Mouse (Mus musculus): ENCODE results near the gene Tuba1b. TPM values are rescaled to one million over a fixed set of nuclear protein-coding genes. Genes with fewer than 3 reads are reported as not detected.
"Not testable (repeated sequence)": the region's sequence is repeated elsewhere in the genome, so short reads cannot be mapped to it uniquely, and the experiment has no call there.

Tuba1b gene
- total and polyA plus RNA-seq, 2 experiments = 49.9 to 183 TPM

DNA sequence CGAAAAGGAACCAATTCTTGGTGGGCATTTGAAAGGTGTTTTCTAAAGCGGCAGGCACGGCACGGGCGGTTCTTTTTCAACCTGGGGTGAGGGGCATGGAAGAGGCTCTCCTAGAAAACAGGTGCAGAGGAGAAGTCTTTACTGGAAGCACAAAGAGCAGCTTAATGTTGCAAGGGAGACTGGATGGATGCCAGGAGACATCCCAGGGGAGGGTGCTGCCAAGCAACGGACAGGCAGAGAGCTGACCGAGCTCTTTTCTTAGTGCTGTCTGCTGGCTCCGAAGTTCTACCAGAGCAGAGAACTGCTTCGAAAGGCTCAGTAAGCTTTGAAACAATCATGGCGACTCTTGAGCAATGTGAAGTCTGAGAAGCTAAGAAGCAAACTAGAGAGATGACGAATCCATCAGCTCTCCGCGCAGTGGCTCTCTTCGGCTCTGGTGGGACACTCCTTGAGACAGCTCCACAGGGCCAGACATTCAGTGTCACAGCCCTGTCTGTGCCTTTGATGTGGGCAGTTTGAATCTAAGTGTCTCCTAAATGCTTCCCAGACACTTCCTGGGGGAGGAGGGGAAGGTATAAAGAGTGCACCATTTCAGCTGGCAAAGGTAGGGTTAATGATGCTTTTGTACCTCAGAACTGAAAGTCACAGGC is 43.5 kb upstream of the Tuba1b start:
- DNase-seq (ENCODE audit: extremely low read depth, low read depth, low spot score) = no peak
- no peaks in the 10 kb centered on the region for H3K4me1 ChIP-seq (ENCODE audit: control insufficient read depth, insufficient read depth, low read length)
- no peaks in the 10 kb centered on the region for H3K36me3 ChIP-seq (ENCODE audit: control insufficient read depth, insufficient read depth, low read length)
- no peak overlapping the region for H3K4me3 ChIP-seq (ENCODE audit: insufficient read depth, low read depth, low read length)
- H3K27ac ChIP-seq (replicated peaks; ENCODE audit: insufficient read depth, low read depth, low read length) = no peak overlapping the region
- no peaks in the 10 kb centered on the region for H3K27me3 ChIP-seq (ENCODE audit: control insufficient read depth, insufficient read depth, low read length)
- WGBS = 79% methylated on average over 14 of the region's 14 CpGs
- H3K79me2 ChIP-seq (ENCODE audit: control insufficient read depth, insufficient read depth, low read length) = no peaks in the 10 kb centered on the region
- H3K9ac ChIP-seq (ENCODE audit: low read depth, low read length) = no peak overlapping the region
- TF ChIP-seq CTCF (IDR thresholded peaks at IDR 0.05; ENCODE audit: low read depth, low read length) (no peak), POLR2A (IDR thresholded peaks at IDR 0.05; ENCODE audit: extremely low read depth, insufficient read depth, low read length) (no peak)

GRCm38 (mm10) chr15:98976763-98977758 is 42.7 kb upstream of the Tuba1b start:
- Histone ChIP-seq H3K27ac (replicated peaks; ENCODE audit: insufficient read depth, low read depth, low read length) (no peak overlapping the region), H3K9ac (ENCODE audit: low read depth, low read length) (no peak overlapping the region), H3K27me3 (ENCODE audit: control insufficient read depth, insufficient read depth, low read length) (no peaks in the 10 kb centered on the region), H3K36me3 (ENCODE audit: control insufficient read depth, insufficient read depth, low read length) (no peaks in the 10 kb centered on the region), H3K79me2 (ENCODE audit: control insufficient read depth, insufficient read depth, low read length) (no peaks in the 10 kb centered on the region), H3K4me1 (ENCODE audit: control insufficient read depth, insufficient read depth, low read length) (no peaks in the 10 kb centered on the region), H3K4me3 (ENCODE audit: insufficient read depth, low read depth, low read length) (no peak overlapping the region)
- TF ChIP-seq POLR2A (IDR thresholded peaks at IDR 0.05; ENCODE audit: extremely low read depth, insufficient read depth, low read length) (no peak), CTCF (IDR thresholded peaks at IDR 0.05; ENCODE audit: low read depth, low read length) (no peak)
- DNase-seq (ENCODE audit: extremely low read depth, low read depth, low spot score) = no peak
- 80% methylated on average over 21 of the region's 21 CpGs for WGBS

GRCm38 (mm10) chr15:98973015-98973614 is 38.8 kb upstream of the Tuba1b start:
- DNase-seq (ENCODE audit: extremely low read depth, low read depth, low spot score) = no peak
- TF ChIP-seq POLR2A (IDR thresholded peaks at IDR 0.05; ENCODE audit: extremely low read depth, insufficient read depth, low read length) (no peak), CTCF (IDR thresholded peaks at IDR 0.05; ENCODE audit: low read depth, low read length) (no peak)
- 86% methylated on average over 9 of the region's 9 CpGs for WGBS
- Histone ChIP-seq H3K79me2 (ENCODE audit: control insufficient read depth, insufficient read depth, low read length) (no peaks in the 10 kb centered on the region), H3K27me3 (ENCODE audit: control insufficient read depth, insufficient read depth, low read length) (no peaks in the 10 kb centered on the region), H3K27ac (replicated peaks; ENCODE audit: insufficient read depth, low read depth, low read length) (no peak overlapping the region), H3K4me1 (ENCODE audit: control insufficient read depth, insufficient read depth, low read length) (peaks cover 2% of the 10 kb centered on the region; the same call in 1 of the 2 replicates), H3K36me3 (ENCODE audit: control insufficient read depth, insufficient read depth, low read length) (no peaks in the 10 kb centered on the region), H3K4me3 (ENCODE audit: insufficient read depth, low read depth, low read length) (no peak overlapping the region), H3K9ac (ENCODE audit: low read depth, low read length) (no peak overlapping the region)

- WGBS = 77% methylated on average over 15 of the region's 15 CpGs
- not testable (repeated sequence) for H3K27me3 ChIP-seq (ENCODE audit: control insufficient read depth, insufficient read depth, low read length); H3K9ac ChIP-seq (ENCODE audit: low read depth, low read length); H3K4me3 ChIP-seq (ENCODE audit: insufficient read depth, low read depth, low read length); H3K4me1 ChIP-seq (ENCODE audit: control insufficient read depth, insufficient read depth, low read length); H3K27ac ChIP-seq (replicated peaks; ENCODE audit: insufficient read depth, low read depth, low read length); H3K79me2 ChIP-seq (ENCODE audit: control insufficient read depth, insufficient read depth, low read length); H3K36me3 ChIP-seq (ENCODE audit: control insufficient read depth, insufficient read depth, low read length); DNase-seq (ENCODE audit: extremely low read depth, low read depth, low spot score)
Observed at GRCm38 (mm10) chr15:98971576-98972320, 37.4 kb upstream of the Tuba1b start.

GRCm38 (mm10) chr15:98971111-98971510 is 36.7 kb upstream of the Tuba1b start:
- Histone ChIP-seq H3K4me3 (ENCODE audit: insufficient read depth, low read depth, low read length) (no peak overlapping the region), H3K9ac (ENCODE audit: low read depth, low read length) (no peak overlapping the region), H3K27ac (replicated peaks; ENCODE audit: insufficient read depth, low read depth, low read length) (no peak overlapping the region), H3K27me3 (ENCODE audit: control insufficient read depth, insufficient read depth, low read length) (no peaks in the 10 kb centered on the region), H3K36me3 (ENCODE audit: control insufficient read depth, insufficient read depth, low read length) (no peaks in the 10 kb centered on the region), H3K4me1 (ENCODE audit: control insufficient read depth, insufficient read depth, low read length) (peaks cover 2% of the 10 kb centered on the region; the same call in 1 of the 2 replicates), H3K79me2 (ENCODE audit: control insufficient read depth, insufficient read depth, low read length) (no peaks in the 10 kb centered on the region)
- TF ChIP-seq POLR2A (IDR thresholded peaks at IDR 0.05; ENCODE audit: extremely low read depth, insufficient read depth, low read length) (no peak), CTCF (IDR thresholded peaks at IDR 0.05; ENCODE audit: low read depth, low read length) (no peak)
- no peak for DNase-seq (ENCODE audit: extremely low read depth, low read depth, low spot score)
- WGBS = 72% methylated on average over 4 of the region's 4 CpGs

Data from liver, adult 2 months (tissue).